ENCODE assay signal across 8 mouse cellular contexts in the genomic region with DNA sequence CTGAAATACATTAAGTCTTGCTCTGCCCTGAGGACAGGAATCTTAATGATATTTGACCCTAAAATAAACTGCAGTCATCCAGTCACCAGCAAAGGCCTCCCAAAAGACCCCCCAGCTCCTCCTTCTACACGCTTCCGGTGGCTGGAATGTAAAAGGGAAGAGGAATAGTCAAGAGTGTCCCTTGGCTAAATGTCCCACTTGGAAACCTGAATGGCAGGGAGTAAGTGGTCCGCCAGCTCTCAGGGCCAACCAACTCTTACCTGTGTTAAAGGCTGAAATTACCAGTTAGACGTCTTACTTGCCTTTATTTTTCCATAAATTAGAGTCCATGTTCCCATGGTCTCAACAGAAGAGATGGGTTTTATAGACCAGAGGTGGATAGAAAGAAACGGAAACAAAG. TPM values are rescaled to one million over a fixed set of nuclear protein-coding genes. Genes with fewer than 3 reads are reported as not detected.
DNase-seq lines count a peak whose midpoint lies in the region; ATAC-seq lines count a peak whose summit lies in the region.

No protein-coding gene starts in this region.

- peaks cover 14 to 18% of the 10 kb centered on the region in 2 experiments for H3K4me1 ChIP-seq in heart, embryonic 14.5 days (ENCODE audit: control insufficient read depth in 2 of 2, insufficient read depth in 2 of 2, low read length in 2 of 2)
- peaks cover 23% of the 10 kb centered on the region for H3K4me1 ChIP-seq in hindbrain, embryonic 15.5 days (replicated peaks)
- H3K4me1 ChIP-seq in midbrain, embryonic 12.5 days: peaks cover 19% of the 10 kb centered on the region

- H3K4me2 ChIP-seq in heart, embryonic 14.5 days (ENCODE audit: low read length): peak overlapping the region; percentile 87
- peak overlapping the region; percentile 69 for H3K4me2 ChIP-seq in hindbrain, embryonic 15.5 days
- H3K4me2 ChIP-seq in midbrain, embryonic 12.5 days (replicated peaks): peak overlapping the region; percentile 62

- H3K4me3 ChIP-seq in heart, embryonic 14.5 days (ENCODE audit: control insufficient read depth in 1 of 2, insufficient read depth in 1 of 2, low read depth in 1 of 2, low read length in 2 of 2): peak overlapping the region; percentile 36 to 43; a peak in 3 of 4 replicates
- H3K4me3 ChIP-seq in hindbrain, embryonic 15.5 days: peak overlapping the region; percentile 32; the same call in 1 of the 2 replicates
- 0 out of 2 replicates have a peak overlapping the region, but pooled peaks have one; percentile 37 for H3K4me3 ChIP-seq in midbrain, embryonic 12.5 days

- H3K9ac ChIP-seq in heart, embryonic 14.5 days (ENCODE audit: low read length): 0 out of 2 replicates have a peak overlapping the region, but pooled peaks have one; percentile 69
- no peak overlapping the region for H3K9ac ChIP-seq in hindbrain, embryonic 15.5 days
- H3K9ac ChIP-seq in midbrain, embryonic 12.5 days (replicated peaks): no peak overlapping the region

- DNase-seq in heart, adult 18-20 months: no peak
- DNase-seq in ZHBTc4 (ENCODE audit: low read depth, low spot score): peak; percentile 81
- DNase-seq in natural killer cell, adult 2 months (ENCODE audit: low spot score in 2 of 2): no peak
- no peak for DNase-seq in layer of hippocampus, postnatal 10 days (ENCODE audit: low spot score in 2 of 2)
- DNase-seq in layer of hippocampus, adult 9-11 months: no peak

- H3K36me3 ChIP-seq in heart, embryonic 14.5 days (ENCODE audit: control insufficient read depth, insufficient read depth, low read length): no peaks in the 10 kb centered on the region
- H3K36me3 ChIP-seq in hindbrain, embryonic 15.5 days: no peaks in the 10 kb centered on the region
- no peaks in the 10 kb centered on the region for H3K36me3 ChIP-seq in midbrain, embryonic 12.5 days

- WGBS in heart, embryonic 14.5 days: 58% methylated on average over 5 of the region's 5 CpGs
- WGBS in hindbrain, embryonic 15.5 days: 48% methylated on average over 5 of the region's 5 CpGs
- 48% methylated on average over 5 of the region's 5 CpGs for WGBS in midbrain, embryonic 12.5 days

- no peaks in the 10 kb centered on the region for H3K9me3 ChIP-seq in heart, embryonic 14.5 days (ENCODE audit: control insufficient read depth, low read length)
- no peaks in the 10 kb centered on the region for H3K9me3 ChIP-seq in hindbrain, embryonic 15.5 days
- H3K9me3 ChIP-seq in midbrain, embryonic 12.5 days: no peaks in the 10 kb centered on the region

- H3K27me3 ChIP-seq in heart, embryonic 14.5 days (ENCODE audit: control insufficient read depth, insufficient read depth, low read length): no peaks in the 10 kb centered on the region
- 0 out of 2 replicates have a peak, but pooled peaks cover 7% of the 10 kb centered on the region for H3K27me3 ChIP-seq in hindbrain, embryonic 15.5 days
- H3K27me3 ChIP-seq in midbrain, embryonic 12.5 days: peaks cover 51% of the 10 kb centered on the region

- H3K27ac ChIP-seq in heart, embryonic 14.5 days (replicated peaks in 1 of 2; ENCODE audit: control insufficient read depth in 1 of 2, insufficient read depth in 1 of 2, low read depth in 2 of 2, low read length in 2 of 2): no peak overlapping the region
- H3K27ac ChIP-seq in hindbrain, embryonic 15.5 days (replicated peaks): no peak overlapping the region
- no peak overlapping the region for H3K27ac ChIP-seq in midbrain, embryonic 12.5 days (replicated peaks)

- no peak for ATAC-seq in heart, embryonic 14.5 days (ENCODE audit: insufficient number of reproducible peaks, insufficient read depth, low FRiP score, low read depth)
- ATAC-seq in hindbrain, embryonic 15.5 days (ENCODE audit: low FRiP score, low read depth): no peak
- ATAC-seq in midbrain, embryonic 12.5 days (ENCODE audit: low FRiP score, low read depth): no peak

RNA-seq across cellular contexts. Expression of a gene that starts 6.9 kb away (rescaled TPM):
- polyA plus RNA-seq in heart, embryonic 14.5 days (2014; fragmentation: Nextera tagmentation; extraction: Ambion mirVana): 1.8 and 1.9 TPM in 2 replicates
- 10 to 100 TPM in 1 of 2 experiments, 1 to 10 TPM in 1; 8.3 to 10.5 TPM for total RNA-seq in heart, adult 18-20 months (2021)
- polyA plus RNA-seq in hindbrain, embryonic 15.5 days (2015; fragmentation: Nextera tagmentation; extraction: Ambion mirVana): 1.9 and 2.3 TPM in 2 replicates
- polyA plus RNA-seq in midbrain, embryonic 12.5 days (2016; fragmentation: Nextera tagmentation; extraction: Ambion mirVana): 2.9 and 3.1 TPM in 2 replicates
- total RNA-seq in layer of hippocampus, postnatal 10 days (2021): 1 to 10 TPM; 7.4 to 7.7 TPM
